Mouse (Mus musculus) erythroblast, embryonic 14.5 days (primary cell): Measurements from ENCODE around the gene Klhl42.

Source experiments
- GATA1 ChIP-seq: IDR thresholded peaks from 2 replicates; pipeline ENCODE4 v1.6.1; 2012; ENCODE audit warnings: low read length, inconsistent platforms, mixed read lengths
- TAL1 ChIP-seq: IDR thresholded peaks from 3 replicates; pipeline ENCODE4 v1.6.1; 2012; ENCODE audit warnings: low read length, inconsistent platforms, mixed read lengths

DNA sequence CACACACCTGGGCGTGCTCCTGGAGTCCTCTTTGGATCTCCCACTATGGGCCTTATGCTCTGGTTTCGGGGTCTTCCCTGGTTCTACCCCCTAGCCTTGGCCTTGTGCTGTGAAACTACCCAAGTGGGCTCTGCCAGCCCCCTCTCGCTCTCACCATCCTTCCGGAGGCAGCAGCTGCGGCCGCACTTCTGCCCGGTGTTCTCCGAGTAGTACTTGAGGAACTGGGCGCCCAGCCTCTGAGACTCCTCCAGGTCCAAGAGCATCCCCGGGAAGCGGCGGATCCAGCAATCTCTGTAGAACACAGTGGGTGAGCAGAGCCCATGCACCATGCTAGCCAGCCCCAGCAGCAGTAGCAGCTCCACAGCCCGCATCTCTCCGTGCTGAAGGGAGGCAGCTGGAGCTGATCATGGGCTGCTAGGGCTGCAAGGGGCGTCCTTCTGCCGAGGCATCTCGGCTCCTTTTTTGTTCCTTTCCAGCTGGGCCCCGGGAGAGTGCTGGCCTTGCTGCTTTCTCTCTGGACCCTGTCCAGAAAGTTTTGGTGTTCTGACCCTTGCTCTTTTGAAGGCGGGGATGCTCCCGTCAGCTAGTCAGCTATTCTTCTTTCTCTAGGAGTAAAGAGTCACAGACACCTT, 4.5 kb upstream of the Klhl42 start, which contains the start of gene Mansc4:
- TF ChIP-seq GATA1 (no peak), TAL1 (no peak)
